Mouse (Mus musculus): ENCODE measurements around the gene Ly86.

DNA sequence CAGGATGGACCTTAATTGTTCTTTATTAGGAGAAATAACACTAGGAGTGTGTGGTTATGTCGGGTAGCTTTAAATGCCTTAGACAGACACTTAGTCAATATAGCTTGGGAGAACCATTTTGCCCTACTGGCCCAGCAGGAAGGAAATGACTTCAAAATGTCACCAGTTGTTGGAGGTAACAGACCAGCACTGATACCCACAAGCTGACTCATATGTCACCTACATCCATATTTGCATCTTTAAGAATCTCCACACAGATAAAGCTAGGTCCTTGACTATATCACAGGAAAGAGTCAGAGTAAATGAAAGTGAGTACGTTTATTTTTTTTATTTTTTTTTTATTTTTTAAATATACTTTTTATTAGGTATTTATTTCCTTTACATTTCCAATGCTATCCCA lies 58.7 kb downstream of the Ly86 start:
- TF ChIP-seq GATA1 (IDR thresholded peaks at IDR 0.05; ENCODE audit: low read length) (no peak), TAL1 (IDR thresholded peaks at IDR 0.05; ENCODE audit: low read length) (no peak)
